Comparison of ENCODE assay signal across 31 mouse cellular contexts in the genomic region with DNA sequence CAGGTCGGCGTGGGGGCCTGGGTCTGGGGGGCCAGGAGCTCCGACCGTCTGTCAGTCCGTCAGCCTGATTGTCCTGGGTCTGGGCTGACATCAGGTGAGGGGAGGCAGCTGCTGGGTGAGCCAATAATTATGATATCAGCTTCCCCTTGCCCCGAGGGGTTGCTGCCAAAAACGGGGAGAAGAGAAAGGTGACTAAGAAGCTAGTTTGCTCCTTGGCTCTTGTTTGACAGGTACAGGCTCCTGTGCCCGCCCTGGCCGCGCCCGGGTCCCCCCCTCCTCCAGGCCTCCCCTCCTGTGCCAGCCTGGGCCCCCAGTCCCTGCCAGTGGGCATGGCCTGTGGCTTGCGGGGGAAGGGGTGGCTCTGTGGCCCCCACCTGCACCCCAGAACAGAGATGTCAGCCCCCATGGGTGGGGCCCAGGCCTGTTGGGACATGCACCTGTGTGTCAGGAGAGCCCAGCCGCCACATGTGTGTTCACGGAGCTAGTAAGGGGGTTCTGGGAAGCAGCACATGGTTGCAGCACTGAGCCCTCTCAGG. TPM values are rescaled to one million over a fixed set of nuclear protein-coding genes. Genes with fewer than 3 reads are reported as not detected.
DNase-seq lines count a peak whose midpoint lies in the region; ATAC-seq and TF ChIP-seq lines count a peak whose summit lies in the region.
"Had no signal": no experiment of that assay in that cellular context is flagged by ENCODE, and none has a peak within 500 bp of the region (broad histone marks: within the 10 kb centered on the region; RNA-seq: fewer than 3 reads in every experiment).

A gene (minus strand): TSS at position 51 of the 536 bp plus-strand sequence.

- no peak for DNase-seq in forebrain, embryonic 10.5 days (ENCODE audit: extremely low spot score, low spot score)
- DNase-seq in hindbrain, embryonic 10.5 days (ENCODE audit: low spot score): no peak
- no peak for DNase-seq in hindbrain, embryonic 11.5 days (ENCODE audit: low spot score)
- peak; percentile 17 for DNase-seq in embryonic facial prominence, embryonic 10.5 days (ENCODE audit: low spot score)
- DNase-seq in stomach, postnatal 0 days (ENCODE audit: low spot score): no peak
- no peak for DNase-seq in adrenal gland, postnatal 14 days
- DNase-seq: adrenal gland, postnatal 10 days; cerebellum, adult 2 months; cerebellum, postnatal 25 days; gastrocnemius, adult 2 months; kidney, adult 9 months; kidney, postnatal 14 days; lung, adult 18-20 months; lung, postnatal 10 days; thymus, postnatal 25 days had no signal

- no peak within 1 kb of the TSS for H3K4me3 ChIP-seq in forebrain, embryonic 10.5 days
- H3K4me3 ChIP-seq in forebrain, embryonic 13.5 days: no peak within 1 kb of the TSS
- H3K4me3 ChIP-seq in hindbrain, embryonic 10.5 days: no peak within 1 kb of the TSS
- no peak within 1 kb of the TSS for H3K4me3 ChIP-seq in hindbrain, embryonic 11.5 days (ENCODE audit: low read depth, low read length)
- H3K4me3 ChIP-seq in embryonic facial prominence, embryonic 10.5 days: no peak within 1 kb of the TSS
- H3K4me3 ChIP-seq in stomach, postnatal 0 days (ENCODE audit: low read depth, low read length): peak within 1 kb of the TSS; percentile 10; the same call in 1 of the 2 replicates
- H3K4me3 ChIP-seq: forebrain, embryonic 12.5 days; gastrocnemius, adult 2 months; heart, embryonic 10.5 days; intestine, embryonic 15.5 days; midbrain, embryonic 10.5 days; myocyte; neural tube, embryonic 13.5 days had no signal

- 73% methylated on average over 14 of the region's 14 CpGs for WGBS in forebrain, embryonic 10.5 days
- WGBS in forebrain, embryonic 13.5 days: 80% methylated on average over 12 of the region's 14 CpGs
- 80% methylated on average over 14 of the region's 14 CpGs for WGBS in hindbrain, embryonic 10.5 days
- WGBS in hindbrain, embryonic 11.5 days: 86% methylated on average over 14 of the region's 14 CpGs
- 75% methylated on average over 14 of the region's 14 CpGs for WGBS in embryonic facial prominence, embryonic 10.5 days
- WGBS in stomach, postnatal 0 days: 56% methylated on average over 14 of the region's 14 CpGs

- ATAC-seq in forebrain, embryonic 13.5 days: no peak
- ATAC-seq in hindbrain, embryonic 11.5 days (ENCODE audit: low FRiP score): no peak
- peak; percentile 58 for ATAC-seq in stomach, postnatal 0 days (ENCODE audit: low FRiP score, low TSS enrichment)
- ATAC-seq: activated CD4-positive, CD25-positive, alpha-beta regulatory T cell, adult 4 months; hindbrain, embryonic 16.5 days; intestine, embryonic 15.5 days; midbrain, embryonic 16.5 days had no signal

- H3K9ac ChIP-seq in forebrain, embryonic 13.5 days: no peak within 1 kb of the TSS
- H3K9ac ChIP-seq in hindbrain, embryonic 11.5 days (ENCODE audit: low read depth, low read length): no peak within 1 kb of the TSS
- H3K9ac ChIP-seq in stomach, postnatal 0 days (ENCODE audit: low read length): no peak within 1 kb of the TSS
- H3K9ac ChIP-seq: forebrain, embryonic 12.5 days; intestine, embryonic 15.5 days; neural tube, embryonic 13.5 days had no signal

- no peaks in the 10 kb centered on the region for H3K36me3 ChIP-seq in forebrain, embryonic 10.5 days (replicated peaks)
- H3K36me3 ChIP-seq in forebrain, embryonic 13.5 days (ENCODE audit: poor library complexity, severe bottlenecking): no peaks in the 10 kb centered on the region
- no peaks in the 10 kb centered on the region for H3K36me3 ChIP-seq in hindbrain, embryonic 10.5 days
- no peaks in the 10 kb centered on the region for H3K36me3 ChIP-seq in hindbrain, embryonic 11.5 days (ENCODE audit: control insufficient read depth, insufficient read depth, low read length)
- H3K36me3 ChIP-seq in embryonic facial prominence, embryonic 10.5 days (replicated peaks): no peaks in the 10 kb centered on the region
- H3K36me3 ChIP-seq in stomach, postnatal 0 days (ENCODE audit: control insufficient read depth, insufficient read depth, low read length): no peaks in the 10 kb centered on the region
- H3K36me3 ChIP-seq: forebrain, embryonic 12.5 days; heart, embryonic 10.5 days; intestine, embryonic 15.5 days; midbrain, embryonic 10.5 days; neural tube, embryonic 13.5 days had no signal

- H3K4me2 ChIP-seq in forebrain, embryonic 13.5 days: no peak within 1 kb of the TSS
- H3K4me2 ChIP-seq in hindbrain, embryonic 11.5 days (replicated peaks; ENCODE audit: low read depth, low read length): no peak within 1 kb of the TSS
- peak within 1 kb of the TSS; percentile 23; the same call in 1 of the 2 replicates for H3K4me2 ChIP-seq in stomach, postnatal 0 days (replicated peaks; ENCODE audit: low read depth)
- H3K4me2 ChIP-seq: forebrain, embryonic 12.5 days; intestine, embryonic 15.5 days; liver, embryonic 11.5 days; neural tube, embryonic 13.5 days had no signal

- no peaks in the 10 kb centered on the region for H3K9me3 ChIP-seq in forebrain, embryonic 10.5 days
- H3K9me3 ChIP-seq in forebrain, embryonic 13.5 days (replicated peaks): no peaks in the 10 kb centered on the region
- H3K9me3 ChIP-seq in hindbrain, embryonic 10.5 days: no peaks in the 10 kb centered on the region
- H3K9me3 ChIP-seq in hindbrain, embryonic 11.5 days (ENCODE audit: control insufficient read depth, low read length): no peaks in the 10 kb centered on the region
- H3K9me3 ChIP-seq in embryonic facial prominence, embryonic 10.5 days: no peaks in the 10 kb centered on the region
- H3K9me3 ChIP-seq in stomach, postnatal 0 days (ENCODE audit: control insufficient read depth, low read length): no peaks in the 10 kb centered on the region
- H3K9me3 ChIP-seq: forebrain, embryonic 12.5 days; heart, embryonic 10.5 days; intestine, embryonic 15.5 days; midbrain, embryonic 10.5 days; neural tube, embryonic 13.5 days had no signal

- TF ChIP-seq CTCF in stomach, postnatal 0 days (IDR thresholded peaks at IDR 0.05; ENCODE audit: low read depth): no peak

- TF ChIP-seq EP300 in stomach, postnatal 0 days (optimal IDR thresholded peaks at IDR 0.05): no peak

- H3K27ac ChIP-seq in forebrain, embryonic 10.5 days: 0 out of 2 replicates have a peak within 1 kb of the TSS, but pooled peaks have one; percentile 35
- no peak within 1 kb of the TSS for H3K27ac ChIP-seq in forebrain, embryonic 13.5 days
- 0 out of 2 replicates have a peak within 1 kb of the TSS, but pooled peaks have one; percentile 12 for H3K27ac ChIP-seq in hindbrain, embryonic 10.5 days
- no peak within 1 kb of the TSS for H3K27ac ChIP-seq in hindbrain, embryonic 11.5 days (ENCODE audit: low read depth, low read length)
- H3K27ac ChIP-seq in embryonic facial prominence, embryonic 10.5 days (replicated peaks): peak within 1 kb of the TSS; percentile 30; the same call in 1 of the 2 replicates
- H3K27ac ChIP-seq in stomach, postnatal 0 days (replicated peaks): peak within 1 kb of the TSS; percentile 69
- H3K27ac ChIP-seq: forebrain, embryonic 12.5 days; gastrocnemius, adult 2 months; heart, embryonic 10.5 days; intestine, embryonic 15.5 days; midbrain, embryonic 10.5 days; neural tube, embryonic 13.5 days had no signal

- H3K27me3 ChIP-seq in forebrain, embryonic 10.5 days (ENCODE audit: poor library complexity, severe bottlenecking): no peaks in the 10 kb centered on the region
- 0 out of 2 replicates have a peak, but pooled peaks cover 3% of the 10 kb centered on the region for H3K27me3 ChIP-seq in forebrain, embryonic 13.5 days
- no peaks in the 10 kb centered on the region for H3K27me3 ChIP-seq in hindbrain, embryonic 10.5 days (ENCODE audit: insufficient read depth, poor library complexity, severe bottlenecking)
- H3K27me3 ChIP-seq in hindbrain, embryonic 11.5 days (ENCODE audit: control insufficient read depth, insufficient read depth, low read length): no peaks in the 10 kb centered on the region
- peaks cover 9% of the 10 kb centered on the region; the same call in 1 of the 2 replicates for H3K27me3 ChIP-seq in embryonic facial prominence, embryonic 10.5 days (replicated peaks; ENCODE audit: low read depth, poor library complexity, severe bottlenecking)
- H3K27me3 ChIP-seq in stomach, postnatal 0 days (ENCODE audit: control insufficient read depth, insufficient read depth, low read length): no peaks in the 10 kb centered on the region
- H3K27me3 ChIP-seq: forebrain, embryonic 12.5 days; intestine, embryonic 15.5 days; neural tube, embryonic 13.5 days had no signal

- H3K4me1 ChIP-seq in forebrain, embryonic 10.5 days: peaks cover 5% of the 10 kb centered on the region; the same call in 1 of the 2 replicates
- H3K4me1 ChIP-seq in forebrain, embryonic 13.5 days: no peaks in the 10 kb centered on the region
- 0 out of 2 replicates have a peak, but pooled peaks cover 12% of the 10 kb centered on the region for H3K4me1 ChIP-seq in hindbrain, embryonic 10.5 days (replicated peaks)
- no peaks in the 10 kb centered on the region for H3K4me1 ChIP-seq in hindbrain, embryonic 11.5 days (replicated peaks; ENCODE audit: control insufficient read depth, insufficient read depth, low read length)
- H3K4me1 ChIP-seq in embryonic facial prominence, embryonic 10.5 days: peaks cover 32% of the 10 kb centered on the region
- H3K4me1 ChIP-seq in stomach, postnatal 0 days (replicated peaks; ENCODE audit: control insufficient read depth, insufficient read depth): no peaks in the 10 kb centered on the region
- H3K4me1 ChIP-seq: forebrain, embryonic 12.5 days; heart, embryonic 10.5 days; neural tube, embryonic 13.5 days had no signal

RNA-seq across cellular contexts. Expression of the gene that starts here (rescaled TPM):
- polyA plus RNA-seq in forebrain, embryonic 10.5 days (2016; fragmentation: Nextera tagmentation; extraction: Ambion mirVana): not detected in 2 replicates
- polyA plus RNA-seq in forebrain, embryonic 13.5 days (2015; fragmentation: Nextera tagmentation; extraction: Ambion mirVana): not detected in 2 replicates
- not detected in 2 replicates for polyA plus RNA-seq in hindbrain, embryonic 10.5 days (2016; fragmentation: Nextera tagmentation; extraction: Ambion mirVana)
- polyA plus RNA-seq in hindbrain, embryonic 11.5 days (2014; fragmentation: Nextera tagmentation; extraction: Ambion mirVana): 0.05 TPM in 1 of 2 replicates, not detected in the other
- 0.21 and 0.26 TPM in 2 replicates for polyA plus RNA-seq in embryonic facial prominence, embryonic 10.5 days (2016; fragmentation: Nextera tagmentation; extraction: Ambion mirVana)
- polyA plus RNA-seq in stomach, postnatal 0 days (2015; fragmentation: Nextera tagmentation; extraction: Ambion mirVana): 1.9 and 2.6 TPM in 2 replicates
- total RNA-seq in adrenal gland, postnatal 14 days (2021): 0.15 TPM in 1 of 2 replicates, not detected in the other
- total RNA-seq: gastrocnemius, adult 2 months; gastrocnemius, postnatal 4 days; heart, postnatal 25 days; layer of hippocampus, adult 18-20 months; layer of hippocampus, postnatal 14 days had no signal
- polyA plus RNA-seq: activated CD4-positive, CD25-positive, alpha-beta regulatory T cell, adult 4 months; cerebellum, adult 2 months; forebrain, embryonic 12.5 days; frontal cortex, adult 2 months; hindbrain, embryonic 16.5 days; intestine, embryonic 15.5 days; liver, embryonic 11.5 days; midbrain, embryonic 10.5 days; midbrain, embryonic 16.5 days; neural tube, embryonic 13.5 days had no signal

Comparison
In these comparisons a context has a peak if more than half of its experiments do, and no peak if none do; other contexts are left out.
1. H3K27ac ChIP-seq: peak in forebrain, embryonic 10.5 days (single experiment), hindbrain, embryonic 10.5 days (single experiment) and stomach, postnatal 0 days (single experiment); none in forebrain, embryonic 13.5 days (single experiment) and hindbrain, embryonic 11.5 days (single experiment).
2. Peak in DNase-seq and H3K27ac ChIP-seq in embryonic facial prominence, embryonic 10.5 days; RNA of the gene not detected or under 1 TPM.